Mouse (Mus musculus) lung, adult 2 months (tissue): ENCODE measurements around the gene Tcf20.

Source experiments
- CTCF ChIP-seq: fragments of 200-500 bp; IDR thresholded peaks from 2 replicates; pipeline ENCODE4 v1.5.1; 2011; ENCODE audit warnings: mild to moderate bottlenecking, low read length, control low read depth; ENCODE audit not compliant: insufficient read depth
- POLR2A ChIP-seq: fragments of 200-500 bp; IDR thresholded peaks from 2 replicates; pipeline ENCODE4 v1.6.1; 2011; ENCODE audit warnings: low read depth, mild to moderate bottlenecking, control low read depth, low read length, borderline replicate concordance; ENCODE audit errors: extremely low read depth

DNA sequence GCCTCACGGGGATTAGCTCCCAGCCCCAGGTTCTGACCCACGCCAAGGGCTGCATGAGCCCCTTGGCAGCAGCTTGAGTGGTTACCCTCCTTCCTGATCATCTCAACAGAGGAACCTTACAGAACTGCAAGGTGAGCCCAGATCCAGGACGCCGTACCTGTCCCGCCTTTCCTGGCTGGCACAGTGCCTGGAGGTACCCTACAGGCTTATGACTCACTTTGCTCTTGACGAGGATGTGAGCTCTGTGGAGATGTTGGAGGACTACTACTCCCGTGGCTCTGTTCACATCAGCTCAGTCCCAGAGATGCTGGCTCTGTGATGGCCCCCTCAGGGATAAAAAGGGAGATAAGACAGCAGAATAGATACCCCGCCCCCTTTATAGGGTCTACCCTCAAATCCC is 32.4 kb downstream of the Tcf20 start:
- TF ChIP-seq POLR2A (no peak), CTCF (no peak)
